Mouse (Mus musculus) c-Kit-positive CD71-negative TER-119-negative erythroid progenitor cells, embryonic 14.5 days (primary cell): ENCODE measurements around the gene Zdhhc13.

ENCODE experiments used
- DNase-seq: peaks from one replicate; pipeline ENCODE4 v3.0.0-alpha.2; 2013; ENCODE audit warnings: low read depth

Zdhhc13 gene

DNA sequence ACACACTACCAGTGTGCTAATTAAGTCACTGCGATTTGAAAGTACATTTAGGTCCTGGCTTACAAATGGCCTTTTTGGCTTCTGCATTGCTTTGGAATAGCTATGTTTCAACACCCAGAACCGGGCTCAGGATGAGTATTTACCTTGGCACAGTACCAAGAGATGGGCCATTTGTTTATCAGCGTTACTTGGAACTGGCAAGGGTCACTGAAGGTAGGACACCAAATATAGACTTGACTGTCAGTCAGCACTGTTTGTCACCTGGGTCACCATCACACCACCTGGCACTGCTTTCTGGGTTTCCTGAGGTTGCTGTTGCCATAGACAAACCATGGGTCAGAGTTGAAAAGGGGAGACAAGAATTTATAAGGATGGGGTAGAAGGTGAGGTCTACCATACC lies 53.5 kb downstream of the Zdhhc13 start:
- no peak for DNase-seq

DNA sequence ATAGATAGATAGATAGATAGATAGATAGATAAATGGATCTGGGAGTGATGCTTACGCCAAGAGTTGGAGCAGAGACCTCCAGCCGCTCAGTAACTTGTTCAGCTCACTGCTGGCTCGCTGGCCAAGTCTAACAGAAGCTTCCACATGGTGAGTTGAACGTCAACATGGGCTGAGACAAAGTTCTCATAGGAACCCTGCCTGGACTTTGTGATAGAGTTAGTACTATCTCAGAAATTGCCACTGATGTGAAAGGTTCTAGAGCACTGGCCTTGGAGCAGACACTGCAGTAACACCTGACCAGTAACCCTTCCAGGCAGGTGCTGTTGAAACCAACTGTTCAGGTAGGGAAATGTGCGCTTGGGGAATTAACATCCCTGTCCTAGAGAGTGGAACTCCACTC lies 54.7 kb downstream of the Zdhhc13 start:
- no peak for DNase-seq

DNA sequence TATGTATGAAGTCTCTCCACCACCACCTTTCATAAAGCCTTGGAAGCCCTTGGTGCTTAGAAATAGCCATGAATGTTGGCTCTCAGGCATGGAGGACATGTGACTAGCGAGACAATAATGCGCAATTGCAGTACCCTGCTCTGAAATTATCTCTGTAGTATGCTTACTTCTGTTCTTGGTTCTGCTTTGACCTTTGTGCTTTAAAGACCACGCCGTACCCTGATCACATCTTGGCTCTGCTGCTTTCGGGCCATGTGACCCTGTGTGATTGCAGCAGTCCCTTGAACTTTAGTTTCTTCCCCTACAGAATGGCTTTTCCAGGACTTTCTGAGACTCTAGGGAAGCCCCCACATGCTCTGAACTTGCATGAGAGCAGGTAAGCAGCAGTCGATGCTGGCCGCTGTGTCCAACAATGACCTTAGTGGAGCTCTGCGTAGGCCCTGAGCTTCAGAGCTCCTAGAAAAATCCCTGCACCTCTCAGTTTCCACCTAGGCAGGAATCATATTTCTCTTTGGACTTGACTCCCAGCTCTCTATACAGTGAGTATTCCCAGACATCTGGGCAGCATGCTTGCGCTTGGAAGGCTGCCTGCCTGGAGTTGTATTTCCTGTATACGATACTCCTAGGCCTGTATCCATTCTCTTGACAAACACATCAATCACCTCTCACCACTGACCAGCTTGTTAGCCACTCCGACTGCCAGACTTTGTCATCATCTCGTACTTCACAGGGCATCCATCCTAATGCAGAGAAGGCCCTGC lies 56.6 kb downstream of the Zdhhc13 start:
- DNase-seq, result no peak

DNA sequence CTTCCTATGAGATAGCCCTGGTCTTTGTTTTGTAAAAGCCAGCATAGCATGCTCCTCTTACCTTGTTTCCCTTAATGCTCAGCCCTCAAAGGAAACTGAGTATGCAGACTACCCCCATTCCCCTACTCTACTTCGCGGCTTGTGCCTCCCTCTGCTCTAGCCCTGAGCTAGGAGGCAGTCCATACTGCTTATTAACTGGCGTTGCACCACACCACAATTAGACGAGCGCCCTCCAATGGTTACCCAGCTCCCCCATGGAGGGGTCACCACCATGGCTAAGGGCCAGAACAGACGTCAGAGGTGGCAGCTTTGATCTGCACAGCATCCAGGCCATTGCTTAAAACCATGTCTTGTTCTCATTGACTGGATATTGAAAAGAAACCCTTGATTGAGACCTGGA lies 58.0 kb downstream of the Zdhhc13 start:
- DNase-seq, result no peak

DNA sequence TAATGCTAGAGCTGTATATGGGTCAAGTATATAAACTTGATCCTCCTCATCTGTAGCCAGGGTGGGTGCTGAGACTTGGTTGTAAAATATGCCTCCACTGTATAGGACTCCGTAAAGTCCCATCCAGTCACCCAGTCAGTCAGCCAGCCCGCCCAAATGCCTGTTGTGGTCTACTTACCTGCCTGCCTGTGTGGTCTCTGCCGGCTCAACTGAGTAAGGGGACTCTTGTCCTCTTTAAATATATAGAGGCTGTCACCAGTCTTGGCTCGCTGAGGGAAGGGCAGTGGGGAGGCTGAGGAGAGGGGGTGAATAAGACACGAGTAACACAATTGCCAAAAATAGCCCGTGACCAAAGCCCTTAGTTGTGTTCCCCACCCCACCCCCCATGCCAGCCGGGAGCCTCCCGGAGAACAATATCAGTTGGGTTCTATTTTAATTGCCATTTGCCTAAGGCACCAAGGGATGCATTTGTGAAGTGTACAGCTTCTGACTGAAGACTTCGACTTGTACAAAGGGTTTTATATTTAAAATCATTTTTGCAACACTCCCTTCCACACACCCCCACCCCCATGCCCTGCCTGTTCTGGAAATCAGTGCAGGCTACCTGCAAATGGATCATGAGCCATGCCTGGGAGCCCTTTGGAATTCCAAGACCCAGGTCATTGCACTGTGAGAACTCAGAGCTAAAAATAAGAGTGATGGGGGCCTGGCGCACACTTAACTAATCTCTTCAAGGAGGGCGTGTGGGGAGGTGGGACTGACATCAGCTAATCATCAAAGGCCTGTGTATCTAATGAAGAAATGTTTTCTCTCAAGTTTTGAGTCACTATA lies 59.2 kb downstream of the Zdhhc13 start, which contains the start of gene Csrp3:
Gene Csrp3, minus strand, starts transcription at position 214 of the 831 bp plus-strand sequence.
- no peak for DNase-seq

DNA sequence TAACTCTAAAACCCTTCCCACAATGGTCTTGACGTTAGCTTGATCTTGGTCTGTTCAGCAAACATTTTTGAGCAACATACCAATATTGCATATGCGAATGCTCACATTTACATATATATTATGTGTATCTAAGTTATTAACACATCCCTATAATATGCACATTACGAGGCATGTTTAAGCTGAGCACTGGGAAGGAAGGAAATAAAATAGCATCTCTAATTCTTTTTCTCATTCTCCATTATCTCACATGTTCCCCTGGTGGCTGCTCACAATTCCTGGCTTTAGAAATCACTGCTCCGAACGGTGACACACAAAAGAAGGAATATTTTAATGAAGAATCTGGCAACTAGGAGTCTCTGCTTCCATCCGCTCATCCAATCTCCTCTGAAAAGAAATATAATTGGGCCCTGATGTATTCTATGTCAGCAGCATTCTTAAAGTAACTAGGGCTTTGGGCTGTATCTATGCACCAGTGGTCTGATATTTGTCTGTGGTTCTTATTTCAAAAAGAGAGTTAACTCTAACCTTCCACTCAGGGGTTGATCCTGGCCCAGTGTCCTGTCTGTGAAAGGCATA lies 62.8 kb downstream of the Zdhhc13 start:
- DNase-seq, result no peak

DNA sequence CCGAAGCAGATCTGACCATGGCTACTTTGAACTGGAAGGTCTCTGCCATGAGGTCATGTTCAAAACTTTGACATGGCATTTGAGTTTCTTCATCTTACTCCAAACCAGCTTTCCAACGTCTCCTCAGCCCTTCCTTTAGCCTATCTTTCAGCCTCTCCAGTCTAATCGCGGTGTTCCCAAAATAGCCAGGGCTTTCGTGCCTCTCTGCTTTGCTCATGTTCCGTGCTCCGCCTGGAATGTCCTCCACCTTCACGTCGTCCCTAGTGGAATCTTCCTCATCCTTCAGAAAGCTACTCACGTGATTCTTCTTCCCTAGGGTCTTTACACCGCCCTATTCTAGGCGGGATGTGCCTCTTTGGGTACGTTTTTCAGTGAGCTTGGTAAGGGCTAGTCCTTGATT lies 64.7 kb downstream of the Zdhhc13 start:
- DNase-seq, result no peak

DNA sequence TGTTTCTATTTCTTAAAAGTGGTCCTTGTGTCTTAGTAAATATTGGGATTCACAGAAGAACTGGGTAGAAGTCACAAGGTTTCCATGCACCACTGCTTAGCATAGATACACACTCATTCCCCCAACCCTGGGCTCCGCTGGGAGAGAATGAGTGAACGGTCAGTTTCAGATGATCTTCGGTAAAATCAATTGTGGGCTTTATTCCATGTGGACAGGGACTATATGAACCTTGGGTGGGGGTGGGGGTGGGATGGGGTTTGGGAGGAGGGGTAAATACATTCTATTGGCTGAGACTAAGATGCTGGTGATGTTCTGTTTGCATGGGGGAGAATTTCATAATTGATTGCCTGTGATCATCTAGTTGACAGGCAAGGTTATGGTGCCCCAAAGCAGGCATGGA lies 66.7 kb downstream of the Zdhhc13 start:
- DNase-seq, result no peak

DNA sequence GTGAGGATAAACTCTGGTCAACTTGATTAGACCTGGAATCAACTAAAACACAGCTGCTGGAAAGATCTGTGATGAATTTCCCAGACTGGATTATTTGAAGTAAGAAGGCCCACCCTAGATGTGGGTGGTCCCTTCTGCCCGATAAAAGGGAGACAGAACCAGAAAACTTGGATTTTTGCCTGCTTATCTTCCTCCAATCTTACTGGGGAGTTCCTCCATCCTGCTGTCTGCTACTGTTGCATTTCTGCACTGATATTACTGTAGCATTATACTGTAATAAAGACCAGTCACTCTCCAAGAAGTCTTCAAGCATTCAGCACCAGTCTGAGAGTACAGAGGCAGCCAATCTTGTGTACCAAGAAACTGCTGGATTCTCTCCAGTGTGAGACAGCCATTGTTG lies 69.5 kb downstream of the Zdhhc13 start:
- no peak for DNase-seq

DNA sequence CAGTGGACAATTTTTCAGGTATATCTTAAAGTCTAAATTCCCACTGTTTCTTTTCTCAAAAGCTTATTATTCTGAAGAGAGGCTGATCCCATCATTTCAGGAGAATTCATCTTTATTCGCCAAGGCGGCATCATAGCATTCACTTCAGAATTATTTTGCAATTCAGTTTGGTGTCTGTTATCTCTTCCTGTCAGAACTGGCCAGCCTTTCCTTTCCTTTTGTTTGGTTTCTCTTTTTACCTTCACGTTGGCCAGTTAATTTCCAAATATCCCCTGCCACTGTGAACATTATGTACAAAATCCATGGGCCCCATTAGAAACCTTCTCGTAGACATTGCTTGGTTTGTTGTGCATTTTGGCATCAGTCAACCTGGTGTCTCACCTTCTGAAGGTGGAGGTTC lies 70.6 kb downstream of the Zdhhc13 start:
- DNase-seq, result no peak

DNA sequence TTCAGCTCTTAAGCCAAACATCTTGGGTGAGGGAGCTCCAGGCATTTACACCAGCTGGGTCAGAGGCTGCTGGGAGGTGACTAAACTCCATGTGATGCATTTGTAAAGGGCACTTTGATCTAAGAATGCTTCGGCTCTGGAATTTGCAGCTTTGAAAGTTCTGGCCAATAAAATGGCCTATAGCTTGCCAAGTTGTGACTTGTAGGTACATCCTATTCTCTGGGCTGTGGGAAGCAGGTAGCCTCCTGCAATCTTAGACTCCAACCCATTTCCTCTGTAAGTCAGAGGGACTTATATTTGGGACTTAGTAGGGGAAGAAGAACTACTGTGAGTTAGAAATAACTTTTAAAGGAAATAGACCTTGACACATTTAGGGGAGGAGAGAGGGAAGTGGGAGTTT lies 72.1 kb downstream of the Zdhhc13 start:
- DNase-seq, result no peak

DNA sequence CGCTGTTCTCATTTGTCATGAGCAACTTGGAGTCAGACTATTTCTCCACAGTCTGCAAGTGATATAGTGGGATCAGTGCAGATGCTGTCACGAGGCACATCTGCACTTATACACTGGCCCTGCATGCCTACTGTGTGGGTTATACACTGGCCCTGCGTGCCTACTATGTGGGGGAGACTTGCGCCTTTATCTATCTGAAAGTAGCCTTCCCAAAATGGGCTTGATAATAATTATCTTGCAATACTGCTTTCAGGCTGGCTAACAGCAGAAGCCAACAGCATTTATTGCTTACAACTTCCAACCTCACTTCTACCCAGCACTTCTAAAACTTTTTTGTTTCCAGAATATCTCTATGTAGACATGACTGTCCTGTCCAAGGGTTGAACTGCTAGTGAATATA lies 73.0 kb downstream of the Zdhhc13 start:
- no peak for DNase-seq

DNA sequence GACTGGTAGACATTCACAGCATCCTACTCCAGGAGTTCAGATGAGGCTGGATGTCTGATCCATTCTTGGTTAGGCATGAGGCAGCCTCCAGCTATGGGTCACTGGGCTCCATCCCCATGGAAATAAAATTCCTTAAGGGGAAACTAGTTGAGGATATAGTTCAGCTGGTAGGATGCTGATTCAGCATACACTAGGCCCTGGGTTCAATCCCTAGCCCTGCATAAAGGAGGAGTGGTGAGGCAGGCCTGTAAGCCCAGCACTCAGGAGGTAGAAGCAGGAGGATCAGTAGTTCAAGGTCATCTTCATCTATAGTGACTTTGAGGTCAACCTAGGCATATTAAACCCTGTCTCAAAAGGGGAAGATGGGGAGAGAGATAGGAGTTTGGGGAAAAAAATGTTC lies 75.4 kb downstream of the Zdhhc13 start:
- no peak for DNase-seq

DNA sequence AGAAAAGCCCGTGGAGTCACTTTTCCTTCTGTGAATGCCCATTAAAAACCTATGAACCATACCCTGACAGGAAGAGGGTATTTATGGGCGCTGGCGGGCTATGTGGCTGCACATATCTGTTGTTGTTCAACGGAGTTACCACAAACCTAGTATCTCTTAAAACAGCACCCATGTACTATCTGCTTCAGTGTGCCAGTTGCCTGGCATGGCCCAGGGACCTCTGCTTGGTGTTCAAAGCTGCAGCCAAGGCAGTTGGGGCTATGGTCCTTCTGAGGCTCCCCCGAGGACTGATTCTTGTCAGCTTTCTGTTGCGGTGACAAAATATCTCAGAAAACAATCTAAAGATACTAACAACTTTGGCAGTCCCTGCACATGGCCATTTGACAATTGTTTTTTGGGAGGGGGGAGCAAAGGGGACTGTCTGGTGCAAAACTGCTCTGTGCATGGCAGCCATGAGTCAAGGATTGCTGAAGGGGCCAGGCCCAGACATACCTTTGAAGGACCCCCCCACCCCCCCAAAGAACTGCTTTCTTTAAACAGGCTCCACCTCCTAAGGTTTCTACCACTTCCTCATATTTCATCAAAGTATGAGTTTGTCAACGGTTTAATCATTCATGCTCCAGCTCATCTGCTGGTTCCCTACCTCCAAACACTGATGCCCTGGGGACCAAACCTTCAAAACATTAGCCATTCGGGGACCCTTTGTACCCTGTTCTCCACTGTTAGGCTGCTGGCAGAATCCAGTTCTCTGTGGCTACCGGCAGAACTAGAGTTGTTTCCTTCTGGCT lies 76.1 kb downstream of the Zdhhc13 start:
- no peak for DNase-seq

DNA sequence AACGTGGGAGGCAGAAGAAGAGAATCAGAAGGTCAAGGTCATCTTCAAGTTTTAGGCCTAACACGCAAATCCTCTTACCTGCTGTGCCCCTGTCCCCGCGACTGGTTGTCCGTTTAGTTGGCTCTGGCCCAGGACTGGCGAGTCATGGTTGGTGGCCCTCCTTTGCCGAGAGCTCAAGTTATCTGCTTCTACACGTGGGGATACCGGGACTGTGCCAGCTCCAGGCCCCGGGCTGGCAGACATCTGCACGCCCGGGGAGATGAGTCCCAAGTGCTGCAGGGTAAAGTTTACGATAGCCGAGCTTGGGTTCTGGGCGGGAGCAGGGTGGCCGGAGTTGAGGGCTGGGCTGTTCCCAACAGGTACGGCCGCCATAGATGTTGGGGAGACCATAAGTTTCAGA lies 78.8 kb downstream of the Zdhhc13 start:
- no peak for DNase-seq

DNA sequence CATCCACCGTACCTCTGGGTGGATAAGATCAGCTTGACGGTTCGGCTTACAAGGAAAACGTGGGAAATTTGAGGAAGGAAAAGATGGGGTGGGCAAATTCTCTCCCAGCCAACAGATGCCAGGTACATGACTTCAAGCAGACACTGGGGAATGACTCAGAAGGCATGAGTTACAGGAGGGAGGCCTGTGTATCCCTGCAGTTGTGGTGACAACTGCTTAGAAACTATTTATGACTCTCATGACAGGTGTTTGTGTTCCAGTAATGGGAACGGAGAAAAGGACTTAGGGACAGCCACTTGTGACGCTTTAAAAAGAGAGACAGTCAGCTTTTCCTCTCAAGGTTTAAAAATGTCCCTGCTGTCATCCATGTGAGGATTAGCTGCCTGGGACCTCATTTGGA lies 81.3 kb downstream of the Zdhhc13 start:
- no peak for DNase-seq

DNA sequence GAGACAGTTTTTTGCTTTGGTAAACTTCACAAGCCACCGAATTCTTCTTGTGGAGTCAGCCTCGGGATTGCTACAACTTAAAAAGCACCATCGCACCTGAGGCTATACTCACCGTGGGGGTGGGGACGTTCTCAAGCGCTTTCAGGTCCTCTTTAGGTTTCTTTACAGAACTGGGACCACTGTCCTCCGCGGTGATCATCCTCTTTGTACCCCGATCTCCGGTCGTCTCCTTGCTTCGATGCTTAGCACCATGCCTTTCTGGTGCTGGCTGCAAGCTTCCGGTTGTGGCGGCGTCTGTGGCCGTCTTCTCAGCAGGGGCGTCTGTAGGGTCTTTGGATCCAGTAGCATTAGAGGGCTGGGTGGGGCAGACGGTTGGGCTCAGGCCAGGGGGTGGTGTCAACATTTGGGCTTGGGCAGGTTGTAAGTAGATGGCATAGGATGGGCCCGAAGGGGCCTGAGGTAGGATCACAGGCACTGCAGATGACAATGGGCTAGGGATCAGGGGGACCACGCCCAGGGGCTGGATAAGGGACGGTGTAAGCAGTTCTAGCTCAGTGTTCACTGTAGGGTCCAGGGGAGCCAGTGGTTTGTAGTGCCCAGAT lies 81.9 kb downstream of the Zdhhc13 start:
- DNase-seq, result no peak

DNA sequence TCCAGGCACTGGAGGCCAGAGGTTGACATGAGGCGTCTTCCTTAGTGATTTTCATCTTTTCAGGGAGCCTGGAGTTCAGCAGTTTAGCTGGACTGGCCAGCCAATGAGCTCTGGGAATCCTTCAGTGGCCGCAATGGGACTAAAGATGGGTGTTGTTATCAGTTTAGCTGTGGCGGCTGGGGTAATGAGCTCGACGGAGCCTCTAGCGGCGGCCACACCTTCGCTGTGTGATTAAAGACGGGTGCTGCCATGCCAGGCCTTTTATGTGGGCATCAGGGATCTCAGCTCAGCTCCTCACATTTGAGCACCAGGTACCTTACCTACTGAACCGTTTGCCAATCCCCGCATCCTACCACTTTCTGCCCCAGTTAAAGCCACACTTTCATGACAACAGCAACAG lies 82.5 kb downstream of the Zdhhc13 start:
- no peak for DNase-seq

DNA sequence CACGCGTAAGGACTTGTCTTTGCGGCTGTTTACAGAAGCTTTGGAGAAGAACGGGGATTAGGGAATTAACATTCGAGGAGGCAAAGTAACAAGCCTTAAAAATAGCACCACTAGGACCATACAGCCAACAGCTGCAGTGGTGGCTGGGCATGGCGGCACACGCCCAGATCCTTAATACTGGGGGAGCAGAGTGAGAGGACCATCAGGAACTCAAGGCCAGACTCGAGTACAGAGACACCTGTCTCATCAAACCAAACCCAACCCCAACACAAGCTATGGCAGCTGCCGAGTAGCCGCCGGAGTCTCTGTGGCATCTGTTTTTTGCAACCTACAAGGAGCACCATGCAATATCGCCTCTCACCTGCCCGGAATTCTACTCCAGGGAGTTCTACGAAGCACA lies 86.3 kb downstream of the Zdhhc13 start:
- DNase-seq, result no peak

DNA sequence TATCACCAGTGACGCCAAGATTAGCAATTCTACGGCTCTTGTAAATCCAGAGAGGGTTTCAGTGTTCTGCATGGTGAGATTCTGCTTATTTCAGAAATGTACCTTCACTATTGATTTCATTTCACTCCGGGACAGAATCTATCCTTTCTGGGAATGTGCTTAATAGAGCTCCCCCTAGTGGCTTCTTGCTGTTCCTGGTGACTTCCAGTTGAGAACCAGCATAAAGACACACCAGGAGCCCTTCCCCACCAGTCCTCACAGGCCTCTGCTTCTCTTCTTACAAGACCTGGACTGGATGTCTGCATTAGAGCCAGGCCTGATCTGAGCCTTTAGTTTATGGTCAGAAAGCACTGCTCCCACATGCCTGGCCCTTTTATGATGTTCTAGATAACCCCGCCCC lies 87.7 kb downstream of the Zdhhc13 start:
- DNase-seq, result peak; percentile 55
